Mouse (Mus musculus) lung, postnatal 4 days (tissue): ENCODE data around the gene Ctnna2.
A peak's percentile ranks its signal among the peaks of the same experiment; 100 is the strongest.

Experiments used
- DNase-seq, 2 experiments: peaks; one replicate each; pipeline ENCODE4 v3.0.0; 2021

Ctnna2 gene

DNA sequence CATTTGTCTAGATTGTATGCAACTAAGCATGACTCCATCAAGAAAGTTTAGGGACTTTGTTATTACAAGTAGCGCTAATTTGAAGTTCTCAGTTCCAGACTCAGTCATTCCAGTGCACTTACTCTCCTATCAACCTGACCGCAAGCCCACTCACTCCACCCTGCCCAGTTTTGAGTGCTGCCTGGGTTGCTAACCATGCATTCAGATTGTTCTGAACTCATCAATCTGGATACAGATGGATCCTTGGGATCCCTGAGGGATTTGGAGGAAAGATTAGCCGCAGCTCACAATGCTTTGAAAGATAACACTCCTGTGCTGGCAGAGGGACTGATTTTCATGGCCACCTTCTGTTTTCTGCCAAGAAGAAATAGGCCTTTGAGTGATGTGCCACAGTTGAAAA lies 168.5 kb downstream of the Ctnna2 start:
- DNase-seq: no peak

DNA sequence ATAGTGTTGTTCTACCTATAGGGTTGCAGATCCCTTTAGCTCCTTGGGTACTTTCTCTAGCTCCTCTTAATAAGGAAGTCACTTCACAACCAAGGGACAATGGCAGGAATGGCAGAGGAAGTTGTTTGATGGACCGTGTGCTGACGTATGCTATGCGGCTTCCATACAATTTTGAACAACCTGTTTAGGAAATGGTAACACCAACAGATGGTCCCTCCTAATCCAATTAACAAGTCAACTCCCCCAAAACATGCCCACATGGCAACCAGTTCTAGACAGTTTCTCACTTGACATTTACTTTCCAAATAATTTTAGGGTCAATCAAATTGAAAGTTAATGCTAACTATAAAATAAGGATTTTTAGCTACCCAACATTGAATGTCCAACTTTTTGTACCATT lies 176.9 kb downstream of the Ctnna2 start:
- no peak for DNase-seq

GRCm38 (mm10) chr6:77783342-77783741 lies 196.2 kb downstream of the Ctnna2 start:
- no peak for DNase-seq

DNA sequence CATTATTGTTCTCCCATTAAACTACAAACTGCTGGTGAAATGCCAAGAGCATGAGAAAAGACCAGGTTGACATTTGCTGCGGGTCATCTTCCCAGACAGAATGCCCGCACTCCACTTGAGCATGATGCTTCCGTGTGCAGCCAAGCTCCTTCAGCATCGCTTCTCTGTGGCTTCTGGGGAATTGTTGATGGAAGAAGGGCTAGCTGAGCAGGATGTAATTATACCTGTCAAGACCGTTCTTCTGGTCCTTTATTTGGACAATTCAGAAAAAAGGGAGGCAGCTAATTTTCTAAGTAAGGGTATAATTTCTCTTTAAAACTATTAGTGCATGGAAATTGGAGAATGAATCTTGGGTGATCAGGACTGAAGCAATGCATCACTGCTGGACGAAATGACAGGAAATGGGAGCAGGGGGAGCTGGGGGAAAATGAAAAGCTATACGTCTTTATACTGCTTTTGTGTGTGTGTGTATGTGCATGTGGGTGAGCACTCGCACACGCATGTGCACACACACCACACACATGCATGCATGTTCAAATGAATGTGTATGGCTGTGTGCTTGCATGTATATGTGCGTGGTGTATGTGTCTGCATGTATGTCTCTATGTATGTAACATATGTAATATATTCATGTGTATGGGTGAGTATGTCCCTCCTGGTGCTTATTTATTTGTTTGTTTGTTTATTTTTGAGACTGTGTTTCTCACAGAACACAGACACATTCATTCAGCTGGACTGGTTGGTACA lies 211.0 kb downstream of the Ctnna2 start:
- no peak for DNase-seq

- DNase-seq: no peak
These were observed 221.3 kb downstream of the Ctnna2 start for GRCm38 (mm10) chr6:77758164-77758563.

- DNase-seq: no peak
These were observed 234.1 kb downstream of the Ctnna2 start for GRCm38 (mm10) chr6:77745426-77745825.

GRCm38 (mm10) chr6:77743651-77744050 lies 235.8 kb downstream of the Ctnna2 start:
- DNase-seq: no peak

- no peak for DNase-seq
These were observed 236.5 kb downstream of the Ctnna2 start for GRCm38 (mm10) chr6:77742988-77743387.

DNA sequence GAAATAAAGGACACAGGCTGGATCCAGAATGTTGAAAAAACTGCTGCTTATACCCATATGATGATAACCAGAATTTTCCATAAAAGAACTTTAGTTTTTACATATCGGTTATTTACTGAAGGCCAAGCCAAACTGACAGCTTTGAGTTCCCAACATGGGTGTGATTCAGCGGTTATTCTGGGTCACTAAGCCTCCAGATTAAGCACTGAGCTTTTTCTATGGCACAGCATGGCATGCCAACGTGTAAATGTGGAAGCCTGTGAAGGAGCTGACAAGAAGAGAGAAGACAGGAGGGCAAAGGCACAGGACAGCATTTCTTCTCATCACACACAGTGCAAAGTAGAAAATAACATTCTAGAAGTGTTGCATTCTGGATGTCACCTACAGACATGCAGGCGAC lies 240.9 kb downstream of the Ctnna2 start:
- no peak for DNase-seq

DNA sequence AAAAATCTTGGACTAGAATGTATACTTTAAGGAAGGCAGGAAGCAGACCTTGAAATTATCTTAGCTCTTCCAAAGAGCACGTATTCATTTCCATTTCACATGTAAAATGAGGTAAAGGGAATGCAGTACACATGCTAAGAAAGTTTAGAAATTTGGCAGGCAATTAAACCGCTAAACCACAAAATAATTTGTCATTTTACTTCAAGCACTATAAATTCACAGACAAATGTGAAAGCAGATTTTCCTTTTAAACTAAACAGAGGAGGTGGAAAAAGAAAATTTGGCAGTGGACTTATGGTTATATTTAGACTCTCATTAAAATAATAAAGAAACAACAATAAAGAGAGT lies 254.6 kb downstream of the Ctnna2 start:
- no peak for DNase-seq

DNA sequence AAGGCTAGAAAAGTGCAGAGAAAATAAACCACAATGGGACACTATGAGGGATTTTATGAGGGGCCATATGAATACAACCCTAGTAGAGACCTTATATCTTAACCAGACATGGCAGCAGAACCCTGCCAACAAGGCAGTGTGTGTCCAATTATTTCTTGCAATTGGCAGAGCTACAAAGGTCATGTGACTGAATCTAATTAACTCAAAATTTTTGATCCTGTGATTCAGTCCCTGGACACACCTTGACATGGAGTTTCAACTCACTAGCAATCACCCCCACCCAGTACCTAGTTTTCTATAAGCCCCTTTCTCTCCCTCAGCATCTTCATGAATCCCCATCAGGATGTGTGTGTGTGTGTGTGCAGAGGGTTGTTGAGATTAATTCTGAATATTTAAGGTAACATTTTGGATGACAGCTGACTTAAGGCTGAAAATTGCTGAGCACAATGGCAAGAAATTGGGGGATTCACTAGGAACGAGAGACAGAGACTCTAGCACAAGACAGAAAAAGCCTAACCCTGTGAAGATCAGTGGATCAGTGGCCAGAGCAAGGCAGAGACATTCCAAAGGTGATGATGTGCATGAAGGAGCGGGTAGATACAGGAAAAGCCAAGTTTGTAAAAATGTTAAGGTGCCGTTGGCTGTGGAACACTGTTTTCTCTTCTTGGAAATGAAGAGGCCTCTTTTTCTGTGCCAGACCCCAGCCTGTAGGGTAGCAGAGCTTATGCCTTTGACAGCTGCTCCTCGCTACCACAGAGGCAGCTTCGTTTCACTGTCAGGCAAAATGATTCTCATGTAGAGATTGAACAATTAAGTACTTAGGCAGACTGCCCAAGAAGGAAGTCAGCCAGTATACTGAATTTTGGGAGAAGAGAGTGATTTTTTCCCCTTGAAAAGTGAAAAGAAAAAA lies 255.2 kb downstream of the Ctnna2 start:
- no peak for DNase-seq

- DNase-seq: no peak
These were observed 285.4 kb downstream of the Ctnna2 start for GRCm38 (mm10) chr6:77694093-77694492.

- DNase-seq: no peak
These were observed 292.3 kb downstream of the Ctnna2 start for GRCm38 (mm10) chr6:77687173-77687572.

DNA sequence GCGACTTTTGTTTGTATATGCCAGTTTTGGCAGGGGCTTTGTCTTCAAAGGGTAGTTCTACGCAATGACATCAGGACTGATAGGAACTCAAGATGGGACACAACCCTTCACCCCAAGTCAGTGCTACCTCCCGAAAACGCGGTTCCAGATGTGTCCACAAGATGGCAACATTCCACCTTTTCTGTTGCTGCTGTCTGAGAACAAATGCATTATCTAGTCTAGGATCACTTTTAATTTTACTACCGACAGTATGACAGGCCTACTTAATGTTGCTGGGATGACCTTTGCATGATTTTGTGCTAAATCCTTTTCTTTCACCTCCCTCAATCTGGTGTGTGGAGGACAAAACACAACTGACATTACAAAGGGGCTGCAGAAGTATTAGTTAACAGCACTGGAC lies 329.4 kb downstream of the Ctnna2 start:
- DNase-seq: peak in 1 of 2 experiments; percentile 24

GRCm38 (mm10) chr6:77644591-77644990 lies 334.9 kb downstream of the Ctnna2 start:
- DNase-seq: no peak

DNA sequence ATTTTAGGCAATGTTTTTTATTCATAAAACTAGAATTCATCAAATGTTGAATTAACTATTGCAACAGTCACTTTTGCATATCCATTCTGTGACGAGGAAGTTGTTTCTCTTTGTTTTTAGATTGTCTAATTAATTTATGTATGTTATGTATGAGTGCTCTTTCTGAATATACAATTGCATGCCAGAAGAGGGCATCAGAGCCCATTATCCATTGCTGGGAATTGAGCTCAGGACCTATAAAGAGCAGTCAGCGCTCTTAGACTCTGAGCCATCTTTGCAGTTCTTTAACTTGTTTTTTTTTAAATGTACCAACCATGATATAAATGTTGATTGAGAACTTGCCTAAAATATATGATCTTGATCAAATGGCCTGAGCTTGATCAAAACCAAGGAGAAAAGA lies 340.7 kb downstream of the Ctnna2 start:
- no peak for DNase-seq

GRCm38 (mm10) chr6:77633997-77634396 lies 345.5 kb downstream of the Ctnna2 start:
- DNase-seq: peak in 1 of 2 experiments; percentile 28

DNA sequence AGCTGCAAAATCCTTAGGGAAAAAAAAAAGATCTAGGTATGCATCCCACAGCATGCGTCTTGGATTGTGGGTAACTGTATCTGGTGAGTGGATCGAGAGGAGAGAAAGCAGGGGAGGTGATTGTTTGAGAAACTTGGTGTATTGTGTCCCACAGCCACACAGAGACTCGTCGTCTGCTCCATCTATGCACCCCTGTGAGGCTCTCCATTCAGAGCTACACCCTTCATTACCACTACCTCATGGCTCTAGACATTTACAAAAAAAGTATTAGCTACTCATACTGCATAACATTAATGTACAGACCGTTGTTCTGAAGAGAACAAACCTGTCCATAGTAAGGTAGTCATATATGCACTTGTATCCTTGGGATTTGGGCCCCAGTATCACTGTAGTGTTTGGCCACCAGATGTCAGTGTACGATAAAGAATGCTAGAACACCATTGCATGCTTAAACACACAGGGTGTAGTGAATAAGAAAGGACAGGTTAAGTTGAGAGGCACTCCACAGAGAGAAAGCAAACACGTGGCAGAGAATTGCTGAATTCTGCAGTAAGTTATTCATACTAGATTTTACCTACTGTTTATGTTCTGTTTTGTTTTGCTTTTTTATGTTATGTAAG lies 350.8 kb downstream of the Ctnna2 start:
- no peak for DNase-seq

DNA sequence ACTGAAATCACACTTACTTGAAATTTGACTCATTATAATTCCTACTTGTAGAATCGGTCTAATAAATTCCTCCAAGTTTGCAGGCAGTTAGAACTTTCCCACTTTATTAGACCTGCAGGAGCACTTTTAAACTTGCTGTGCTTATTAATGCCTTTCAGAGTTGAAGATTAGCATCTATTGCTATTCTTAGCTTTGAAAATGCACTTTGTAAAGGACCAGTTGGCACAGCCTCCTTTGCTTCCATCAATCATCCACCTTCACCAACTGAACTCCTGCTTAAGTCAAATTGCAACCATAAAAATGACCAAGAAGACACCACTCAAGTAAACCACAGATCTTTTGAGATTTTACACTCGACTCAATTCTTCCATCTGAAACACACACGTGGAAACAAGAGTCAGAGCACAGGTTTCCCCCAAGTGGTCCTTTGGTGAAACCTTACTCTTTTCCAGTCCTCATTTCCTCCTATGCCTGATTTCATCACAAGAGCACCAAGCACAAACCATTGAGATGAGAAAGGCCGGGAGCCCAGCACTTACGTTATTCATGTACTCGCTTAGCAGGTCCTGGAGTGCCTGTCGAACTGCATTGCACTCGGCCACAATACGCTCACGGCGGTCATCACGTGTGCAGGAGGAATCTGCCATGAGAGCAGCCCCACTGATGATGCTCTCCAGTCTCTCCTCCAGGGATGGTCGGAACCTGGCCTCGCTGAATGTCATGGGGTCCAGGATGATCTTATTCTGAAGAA lies 374.7 kb downstream of the Ctnna2 start:
- no peak for DNase-seq

DNA sequence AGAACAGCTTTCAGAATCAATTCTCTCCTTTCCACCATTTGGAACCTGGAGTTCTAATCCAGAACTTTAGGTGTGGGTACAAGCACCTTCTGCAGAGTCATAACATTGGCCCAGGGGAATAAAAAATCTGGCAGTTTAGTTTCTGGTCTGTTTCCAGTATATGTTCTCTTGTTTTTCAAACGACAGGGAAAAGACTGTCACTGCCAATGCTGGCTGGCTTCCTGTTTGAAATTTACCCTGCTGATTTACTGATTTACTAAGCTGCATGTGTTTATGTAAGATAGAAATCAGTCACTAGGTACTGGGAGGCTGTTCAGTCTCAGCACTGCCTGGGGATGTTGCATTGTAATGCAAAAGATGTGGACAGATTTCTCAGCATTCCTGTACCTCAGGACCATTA lies 375.6 kb downstream of the Ctnna2 start:
- DNase-seq: no peak

DNA sequence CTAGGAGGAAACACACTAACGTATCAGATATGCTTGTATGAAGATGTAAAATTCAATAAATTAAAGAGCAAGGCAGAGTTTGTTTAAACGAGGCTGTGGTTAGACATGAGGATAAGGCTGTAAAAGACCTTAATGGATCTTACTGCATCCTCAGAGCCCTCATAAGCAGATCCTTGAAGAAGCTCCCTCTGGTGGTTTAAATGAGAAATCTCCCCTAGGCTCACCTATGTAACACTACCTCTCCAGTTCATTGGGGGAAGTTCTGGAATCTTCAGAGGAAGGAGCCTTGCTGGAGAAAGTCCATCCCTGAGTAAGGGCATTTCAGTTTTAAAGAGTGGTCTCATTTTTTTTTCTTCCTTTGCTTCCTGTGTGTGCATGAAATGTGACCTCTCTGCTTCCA lies 380.3 kb downstream of the Ctnna2 start:
- no peak for DNase-seq

- no peak for DNase-seq
These were observed 396.9 kb downstream of the Ctnna2 start for GRCm38 (mm10) chr6:77582568-77582967.

DNA sequence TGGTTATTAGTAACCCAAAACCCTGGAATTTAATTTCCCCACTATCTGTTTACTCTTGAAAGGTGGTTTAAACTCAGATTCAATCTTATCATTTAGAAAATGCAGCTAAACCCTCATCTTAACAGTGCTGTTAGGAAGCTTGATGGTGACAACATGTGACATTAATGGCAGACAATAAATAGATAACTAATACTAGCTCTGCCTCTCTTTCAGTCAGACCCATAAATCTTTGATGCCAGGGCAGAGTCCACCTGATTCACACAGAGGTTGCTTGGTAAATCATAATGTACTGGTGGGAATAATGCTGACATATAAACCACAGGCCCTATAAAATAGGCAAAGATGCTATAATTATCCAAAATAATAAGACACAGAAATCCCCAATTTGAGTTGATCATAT lies 398.6 kb downstream of the Ctnna2 start:
- no peak for DNase-seq
